Mouse (Mus musculus) cortical plate, adult 2 months (tissue): ENCODE data around the gene Dusp15. TPM values are rescaled to one million over a fixed set of nuclear protein-coding genes. Genes with fewer than 3 reads are reported as not detected.

Experiments
- H3K27ac ChIP-seq: fragments of 200-500 bp; 2 replicates; pipeline ENCODE4 v1.5.1; 2012; ENCODE audit warnings: low read length, control low read depth, inconsistent platforms; ENCODE audit not compliant: insufficient read depth
- H3K4me1 ChIP-seq: fragments of 200-500 bp; 2 replicates; pipeline ENCODE4 v1.6.1; 2011; ENCODE audit warnings: low read length; ENCODE audit not compliant: control insufficient read depth, insufficient read depth
- H3K4me3 ChIP-seq: fragments of 200-500 bp; 2 replicates; pipeline ENCODE4 v1.5.1; 2011; ENCODE audit warnings: mild to moderate bottlenecking, low read length, control low read depth; ENCODE audit not compliant: insufficient read depth
- CTCF ChIP-seq: fragments of 200-500 bp; IDR thresholded peaks from 2 replicates; pipeline ENCODE4 v1.5.1; 2011; ENCODE audit warnings: mild to moderate bottlenecking, control low read depth, low read length; ENCODE audit not compliant: insufficient read depth; ENCODE audit errors: extremely low read depth
- POLR2A ChIP-seq: fragments of 200-500 bp; IDR thresholded peaks from 2 replicates; pipeline ENCODE4 v1.6.1; 2011; ENCODE audit warnings: mild to moderate bottlenecking, low read length, control low read depth; ENCODE audit not compliant: insufficient read depth; ENCODE audit errors: extremely low read depth
- polyA plus RNA-seq: library from polyadenylated mRNA; depleted of rRNA; stranded (reverse); fragments of >200 nt; gene quantifications from 2 replicates; pipeline ENCODE4 v1.2.3, GENCODE M21; 2012

Gene Dusp15
- polyA plus RNA-seq, 1 experiment: 40.7 TPM

DNA sequence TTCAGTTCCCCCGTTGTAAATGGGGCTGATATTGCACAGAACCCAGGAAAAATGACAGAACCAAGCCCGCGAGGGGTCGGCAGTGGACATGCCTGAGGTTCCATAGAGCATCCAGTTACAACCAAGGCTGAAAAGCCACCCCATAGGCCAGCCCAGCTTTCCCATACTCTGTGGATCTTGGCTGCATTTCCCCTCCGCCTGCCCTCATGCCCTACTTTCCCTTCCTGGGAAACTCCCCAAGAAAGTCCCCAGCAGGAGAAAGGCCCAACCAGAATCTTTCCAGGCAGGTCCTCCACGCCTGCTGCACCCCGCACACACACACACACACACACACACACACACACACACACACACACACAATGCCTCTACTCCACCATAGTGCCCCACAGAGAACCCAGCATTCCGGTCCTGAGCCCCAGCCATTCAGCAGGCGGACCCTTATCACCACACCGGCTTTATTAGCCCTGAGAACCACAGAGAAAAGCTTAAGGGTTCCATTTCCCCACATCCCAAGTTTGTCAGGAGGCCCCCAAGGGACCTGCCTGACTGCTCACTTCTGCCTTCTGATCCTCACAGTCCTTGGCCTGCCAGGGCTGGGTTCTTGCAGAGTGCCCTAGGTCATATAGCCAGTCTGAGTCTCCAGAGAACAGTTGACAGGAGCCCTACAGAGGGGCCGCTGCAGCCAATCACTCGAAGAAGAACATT, 19.9 kb downstream of the Dusp15 start:
- Histone ChIP-seq H3K27ac (no peak overlapping the region), H3K4me1 (no peaks in the 10 kb centered on the region), H3K4me3 (no peak overlapping the region)
- no peak for TF ChIP-seq CTCF
- no peak for TF ChIP-seq POLR2A

DNA sequence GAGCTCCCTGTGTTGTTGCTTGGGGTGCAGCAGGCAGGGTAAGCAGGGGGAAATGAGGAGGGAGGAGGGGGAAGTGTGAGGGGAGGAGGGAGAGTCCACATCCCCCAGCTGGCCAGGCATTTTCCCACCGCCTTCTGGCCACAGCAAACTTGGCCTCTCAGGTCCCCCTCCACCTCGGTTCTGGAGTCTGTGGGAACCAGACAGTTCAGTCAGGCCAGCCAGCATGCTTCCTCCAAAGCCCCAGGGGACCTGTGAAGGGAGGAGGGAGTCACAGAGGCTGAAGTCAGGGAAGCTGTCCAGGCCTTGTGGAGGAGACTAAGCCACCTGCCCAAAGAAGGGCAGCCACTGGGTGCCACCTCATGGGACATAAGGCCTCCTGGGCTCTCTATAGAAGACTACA, 21.2 kb downstream of the Dusp15 start:
- TF ChIP-seq CTCF (no peak), POLR2A (no peak)
- no peak overlapping the region for H3K4me3 ChIP-seq
- no peak overlapping the region for H3K27ac ChIP-seq
- H3K4me1 ChIP-seq: no peaks in the 10 kb centered on the region

DNA sequence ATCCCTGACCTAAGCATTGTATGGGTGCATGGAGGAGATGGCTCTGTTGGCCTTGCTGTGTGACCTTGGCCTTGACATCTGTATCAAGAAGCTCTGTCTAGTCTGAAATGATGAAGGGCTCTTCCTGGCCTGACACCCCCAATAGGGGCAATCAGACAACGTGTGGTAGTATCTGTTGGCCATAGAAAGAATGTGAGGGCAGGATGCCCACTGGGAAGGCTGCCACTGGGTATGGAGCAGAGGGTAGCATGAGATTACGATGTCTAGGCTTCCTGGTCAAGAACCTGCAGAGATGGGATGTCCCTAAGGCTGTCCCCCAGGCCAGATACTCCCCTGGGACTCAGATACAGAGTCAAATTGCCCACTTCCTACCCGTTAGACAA, 22.5 kb downstream of the Dusp15 start:
- no peaks in the 10 kb centered on the region for H3K4me1 ChIP-seq
- TF ChIP-seq POLR2A (no peak), CTCF (no peak)
- H3K4me3 ChIP-seq: no peak overlapping the region
- H3K27ac ChIP-seq: no peak overlapping the region

DNA sequence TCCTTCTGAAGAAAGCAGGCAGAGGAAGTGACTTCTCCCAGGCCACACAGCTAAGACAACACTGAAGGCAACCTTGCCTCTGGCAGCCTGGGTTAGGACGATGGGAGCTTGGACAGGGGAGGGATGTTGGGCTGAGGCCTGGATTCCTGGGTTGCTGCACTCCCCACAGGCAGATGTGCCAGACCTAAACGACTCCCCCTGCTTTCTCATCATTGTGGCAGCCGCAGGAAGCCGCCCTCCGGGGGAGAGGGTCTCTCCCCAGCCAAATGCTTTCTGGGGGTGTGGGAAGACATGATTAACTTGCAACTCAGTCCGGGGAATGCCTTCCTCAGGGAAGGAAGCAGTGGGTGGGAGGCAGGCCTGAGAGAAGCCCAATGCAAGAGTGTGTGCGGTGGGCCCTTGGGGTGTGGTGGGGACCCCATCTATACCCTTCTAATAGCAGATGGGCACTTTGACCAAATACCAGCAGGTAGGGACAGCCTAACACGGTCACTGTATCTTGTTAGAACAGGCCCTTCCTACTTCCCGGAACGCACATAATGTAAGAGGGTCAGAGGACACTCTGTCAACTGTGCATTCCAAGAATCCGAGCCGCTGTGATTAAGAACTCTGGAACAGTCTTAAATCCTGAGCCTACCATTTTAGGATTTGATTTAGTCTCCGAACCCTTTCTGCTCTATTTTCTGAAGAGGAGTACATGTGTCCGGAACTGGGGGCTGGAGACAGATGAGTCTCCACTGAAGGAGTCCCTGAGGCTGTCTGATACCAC, 23.1 kb downstream of the Dusp15 start:
- no peak overlapping the region for H3K4me3 ChIP-seq
- no peaks in the 10 kb centered on the region for H3K4me1 ChIP-seq
- TF ChIP-seq CTCF (no peak), POLR2A (no peak)
- no peak overlapping the region for H3K27ac ChIP-seq

DNA sequence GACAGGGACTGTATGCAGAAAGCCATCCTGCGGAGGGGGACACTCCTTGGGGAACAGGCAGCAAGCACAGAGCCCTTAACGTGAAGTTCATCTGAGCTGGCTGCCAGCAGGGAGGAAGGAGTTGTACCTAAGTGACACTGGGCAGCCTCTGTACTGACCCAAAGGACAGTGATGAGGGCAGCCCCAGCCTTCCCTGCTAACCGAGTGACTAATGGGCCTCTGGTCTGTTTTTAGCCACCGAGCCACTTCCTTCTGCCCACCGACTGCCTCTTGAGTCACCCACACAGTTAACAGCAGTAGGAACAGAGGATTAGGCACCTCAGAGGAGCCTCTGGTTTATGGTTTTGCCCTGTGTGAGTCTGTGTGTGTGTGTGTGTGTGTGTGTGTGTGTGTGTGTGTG, 24.1 kb downstream of the Dusp15 start:
- TF ChIP-seq POLR2A (no peak), CTCF (no peak)
- Histone ChIP-seq H3K4me3 (no peak overlapping the region), H3K4me1 (no peaks in the 10 kb centered on the region), H3K27ac (no peak overlapping the region)

DNA sequence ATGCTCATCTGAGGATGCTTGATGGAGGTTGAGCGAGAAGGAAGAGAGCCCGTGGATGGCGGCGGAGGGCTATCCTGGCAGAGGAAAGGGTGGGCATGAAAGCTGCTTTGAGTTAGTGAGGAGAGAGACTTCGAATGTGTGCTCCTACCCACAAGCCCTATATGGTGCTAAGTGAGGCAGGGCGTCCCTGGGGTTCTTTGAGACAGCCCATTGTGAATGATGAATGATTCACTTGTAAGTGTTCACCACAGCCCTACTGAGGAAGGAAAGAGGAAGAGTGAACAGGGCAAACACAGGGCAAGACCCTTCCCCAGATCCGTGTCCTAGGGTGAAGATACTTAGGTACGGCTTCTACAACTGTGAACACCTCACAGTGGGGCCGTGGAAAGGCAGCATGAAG, 24.6 kb downstream of the Dusp15 start:
- Histone ChIP-seq H3K27ac (no peak overlapping the region), H3K4me1 (no peaks in the 10 kb centered on the region), H3K4me3 (no peak overlapping the region)
- TF ChIP-seq POLR2A: no peak
- no peak for TF ChIP-seq CTCF

DNA sequence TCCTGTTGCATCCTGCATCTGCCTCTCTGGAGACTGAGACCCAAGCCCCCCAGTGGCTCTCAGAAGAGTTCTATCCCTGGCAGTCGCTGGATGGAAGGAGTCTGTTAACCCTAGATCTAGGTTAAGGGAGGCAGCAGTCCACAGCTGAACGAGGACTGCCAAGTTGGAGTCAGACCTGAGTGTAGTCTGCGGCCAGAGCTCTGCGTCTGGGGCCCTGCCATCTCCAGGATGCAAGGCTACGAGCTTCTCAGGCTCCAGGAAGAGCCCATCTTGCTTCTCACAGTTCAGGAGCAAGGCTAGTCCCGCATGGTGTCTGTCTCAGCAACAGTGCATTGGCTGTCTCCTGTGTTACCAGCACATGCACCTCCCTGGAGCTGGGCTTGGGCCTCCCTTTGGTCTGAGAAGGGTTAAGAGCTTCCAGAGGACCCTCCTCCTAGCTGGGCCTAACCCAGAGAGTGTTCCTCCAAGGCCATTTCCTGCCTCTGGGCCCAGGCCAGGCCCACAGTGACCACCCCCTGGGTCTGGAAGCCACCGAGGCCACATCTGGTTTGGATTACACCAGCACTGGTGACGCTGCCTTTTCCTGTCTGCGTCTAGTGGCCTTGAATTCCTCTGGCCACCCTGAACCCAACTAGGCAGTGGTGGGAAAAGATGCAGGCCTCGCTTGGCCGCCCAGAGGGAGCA, 26.2 kb downstream of the Dusp15 start:
- Histone ChIP-seq H3K4me1 (no peaks in the 10 kb centered on the region), H3K27ac (no peak overlapping the region), H3K4me3 (no peak overlapping the region)
- TF ChIP-seq POLR2A (no peak), CTCF (no peak)

DNA sequence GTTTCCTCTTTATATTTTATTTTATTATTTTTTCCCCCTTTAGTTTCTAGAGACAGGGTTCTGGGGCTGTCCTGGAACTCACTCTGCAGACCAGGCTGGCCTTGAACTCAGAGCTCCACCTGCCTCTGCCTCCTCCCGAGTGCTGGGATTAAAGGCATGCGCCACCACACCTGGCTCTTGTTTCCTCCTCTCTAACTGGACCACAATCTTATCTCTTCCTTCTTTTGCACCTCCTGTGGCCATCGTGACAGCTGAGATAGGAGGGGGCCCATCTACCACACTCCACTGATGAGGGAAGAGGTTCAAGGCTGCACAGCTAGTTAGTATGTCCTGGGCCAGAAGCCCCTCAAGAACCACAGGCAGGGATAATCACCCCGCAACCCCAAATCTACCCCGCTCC, 27.0 kb downstream of the Dusp15 start:
- TF ChIP-seq POLR2A (no peak), CTCF (no peak)
- H3K4me3 ChIP-seq: no peak overlapping the region
- H3K27ac ChIP-seq: no peak overlapping the region
- no peaks in the 10 kb centered on the region for H3K4me1 ChIP-seq

DNA sequence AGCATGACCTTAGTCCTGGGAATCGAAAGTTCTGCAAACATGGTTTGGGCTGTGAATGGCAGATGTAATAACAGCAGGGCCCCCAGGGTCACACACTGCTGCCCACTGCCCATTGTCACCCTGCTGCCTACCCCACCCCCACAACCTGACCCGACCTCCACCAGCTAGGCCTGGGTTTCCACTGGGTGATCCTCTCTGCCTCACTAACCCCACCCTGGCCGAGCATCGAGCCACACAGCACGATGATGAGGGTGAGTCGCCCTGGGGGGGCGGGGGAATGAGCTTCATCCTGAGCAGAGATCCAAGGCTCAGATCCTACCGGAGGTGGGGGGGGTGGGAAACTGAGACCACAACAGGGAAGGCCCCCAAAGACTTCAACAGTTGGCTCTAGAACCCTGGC, 27.4 kb downstream of the Dusp15 start:
- TF ChIP-seq CTCF (no peak), POLR2A (no peak)
- Histone ChIP-seq H3K27ac (no peak overlapping the region), H3K4me1 (no peaks in the 10 kb centered on the region), H3K4me3 (no peak overlapping the region)

DNA sequence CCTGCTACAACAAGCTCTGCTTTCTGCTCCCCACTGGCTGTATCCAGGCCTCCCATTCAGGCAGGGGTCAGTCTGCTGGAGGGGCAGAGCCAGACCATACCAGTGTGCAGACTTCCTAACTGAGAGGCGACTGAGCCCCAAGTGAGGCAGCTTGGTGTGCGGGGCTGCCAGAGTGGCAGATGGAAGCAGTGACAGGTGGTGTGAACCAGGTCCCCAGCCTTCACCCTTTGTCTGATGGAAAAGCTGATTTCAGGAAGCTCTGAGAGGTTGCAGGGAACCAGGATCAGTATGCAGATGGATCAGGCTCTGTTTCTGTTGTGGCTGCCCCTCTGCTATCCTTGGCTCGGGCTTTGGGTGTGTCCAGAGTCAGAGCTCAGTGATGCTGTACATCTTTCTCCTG, 27.9 kb downstream of the Dusp15 start:
- Histone ChIP-seq H3K4me3 (no peak overlapping the region), H3K27ac (no peak overlapping the region), H3K4me1 (no peaks in the 10 kb centered on the region)
- TF ChIP-seq POLR2A: no peak
- TF ChIP-seq CTCF: no peak
